Mouse (Mus musculus): ENCODE data around the gene Tmem176b.

GRCm38 (mm10) chr6:48828976-48829375 lies 12.3 kb downstream of the Tmem176b start:
- no peak for TF ChIP-seq MAX (IDR thresholded peaks at IDR 0.05)
- no peak for TF ChIP-seq CTCF (IDR thresholded peaks at IDR 0.05; ENCODE audit: control insufficient read depth, insufficient read depth, insufficient read length)
- no peak for TF ChIP-seq FOSL1 (IDR thresholded peaks at IDR 0.05; ENCODE audit: insufficient read depth, low read length, poor library complexity, severe bottlenecking)
- no peak for TF ChIP-seq USF1 (IDR thresholded peaks at IDR 0.05; ENCODE audit: low read depth)
- TF ChIP-seq MYOD1 (IDR thresholded peaks at IDR 0.05; ENCODE audit: control insufficient read depth, insufficient read length, low read depth): no peak
- TF ChIP-seq MYOG (IDR thresholded peaks at IDR 0.05; ENCODE audit: control insufficient read depth, extremely low read depth, insufficient read length): no peak
- TF ChIP-seq CEBPB (IDR thresholded peaks at IDR 0.05; ENCODE audit: low read depth): no peak
